Mouse (Mus musculus): ENCODE measurements around the gene Ly6g5b. TPM values are rescaled to one million over a fixed set of nuclear protein-coding genes. Genes with fewer than 3 reads are reported as not detected.

Ly6g5b gene
- polyA plus RNA-seq, 1 experiment from 2014 or later = 0.32 TPM

DNA sequence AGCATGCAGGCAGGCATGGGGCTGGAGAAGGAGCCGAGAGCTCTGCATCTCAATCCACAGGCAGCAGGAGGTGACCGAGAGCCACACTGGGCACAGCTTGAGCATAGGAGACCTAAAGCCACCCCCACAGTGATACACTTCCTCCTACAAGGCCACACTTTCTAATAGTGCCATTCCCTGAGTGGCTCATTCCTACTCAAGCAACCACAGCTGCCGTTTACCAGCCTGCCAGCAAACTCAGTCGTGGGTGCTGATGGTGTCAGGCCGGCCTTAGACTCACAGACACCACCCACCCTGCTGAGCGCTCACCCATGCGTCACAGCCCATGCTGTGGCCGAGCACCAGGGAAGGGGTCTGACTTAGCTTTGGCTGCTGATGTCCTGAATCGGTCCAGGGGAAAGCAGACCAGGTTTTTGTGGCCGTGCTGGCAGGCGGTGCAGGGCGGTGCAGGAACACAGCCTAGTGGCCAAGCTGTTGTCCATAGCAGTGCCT lies 18.0 kb downstream of the Ly6g5b start:
- no peak for TF ChIP-seq EP300 (IDR thresholded peaks at IDR 0.05; ENCODE audit: low read depth)
- no peak for TF ChIP-seq CTCF (IDR thresholded peaks at IDR 0.05; ENCODE audit: low read depth)
- DNase-seq (no peak), ATAC-seq (no peak)
- no peak overlapping the region for H3K9ac ChIP-seq (replicated peaks)
- H3K4me3 ChIP-seq (ENCODE audit: low read depth, low read length) = no peak overlapping the region
- no peaks in the 10 kb centered on the region for H3K9me3 ChIP-seq (ENCODE audit: low read length)
- no peak overlapping the region for H3K4me2 ChIP-seq (ENCODE audit: low read depth, low read length)
- no peaks in the 10 kb centered on the region for H3K27me3 ChIP-seq (ENCODE audit: insufficient read depth, low read length)
- peaks cover 72% of the 10 kb centered on the region for H3K36me3 ChIP-seq (replicated peaks; ENCODE audit: insufficient read depth, low read length)
- 91% methylated on average over 12 of the region's 12 CpGs for WGBS (ENCODE audit: insufficient replicate concordance)
- H3K4me1 ChIP-seq (ENCODE audit: insufficient read depth) = peaks cover under 1% of the 10 kb centered on the region; the same call in 1 of the 2 replicates
- no peak overlapping the region for H3K27ac ChIP-seq (ENCODE audit: low read depth)

DNA sequence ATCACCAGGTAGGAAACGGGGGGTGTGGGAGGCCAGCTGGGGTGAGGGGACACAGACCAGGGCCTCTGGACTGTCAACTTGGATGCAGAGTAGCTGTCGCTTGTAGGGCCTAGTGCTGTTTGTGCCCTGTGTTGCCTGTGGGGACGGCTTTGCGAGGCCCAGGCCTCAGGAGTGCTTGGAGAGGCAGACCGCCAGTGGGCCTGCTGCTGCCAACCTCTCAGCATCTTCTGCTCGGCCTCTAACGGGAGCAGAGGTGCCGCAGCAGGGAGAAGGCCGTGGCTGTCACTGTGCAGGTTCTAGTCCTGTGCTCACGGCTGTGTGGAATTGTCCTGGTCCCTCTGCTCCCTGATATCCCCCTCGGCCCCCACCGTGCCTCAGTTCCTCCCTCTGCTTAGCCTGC lies 18.6 kb downstream of the Ly6g5b start:
- H3K4me1 ChIP-seq (ENCODE audit: insufficient read depth) = no peaks in the 10 kb centered on the region
- no peaks in the 10 kb centered on the region for H3K9me3 ChIP-seq (ENCODE audit: low read length)
- no peak overlapping the region for H3K4me3 ChIP-seq (ENCODE audit: low read depth, low read length)
- ATAC-seq (no peak), DNase-seq (no peak)
- peaks cover 71% of the 10 kb centered on the region for H3K36me3 ChIP-seq (replicated peaks; ENCODE audit: insufficient read depth, low read length)
- H3K9ac ChIP-seq (replicated peaks) = no peak overlapping the region
- WGBS (ENCODE audit: insufficient replicate concordance) = 94% methylated on average over 12 of the region's 12 CpGs
- H3K27ac ChIP-seq (ENCODE audit: low read depth) = no peak overlapping the region
- no peak for TF ChIP-seq CTCF (IDR thresholded peaks at IDR 0.05; ENCODE audit: low read depth)
- TF ChIP-seq EP300 (IDR thresholded peaks at IDR 0.05; ENCODE audit: low read depth) = no peak
- no peak overlapping the region for H3K4me2 ChIP-seq (ENCODE audit: low read depth, low read length)
- H3K27me3 ChIP-seq (ENCODE audit: insufficient read depth, low read length) = no peaks in the 10 kb centered on the region

- peaks cover 62% of the 10 kb centered on the region for H3K36me3 ChIP-seq (replicated peaks; ENCODE audit: insufficient read depth, low read length)
- no peak for ATAC-seq
Measured at GRCm38 (mm10) chr17:35094475-35095365, 20.5 kb downstream of the Ly6g5b start.

GRCm38 (mm10) chr17:35092403-35093198 lies 22.6 kb downstream of the Ly6g5b start:
- H3K4me1 ChIP-seq (ENCODE audit: insufficient read depth) = peaks cover 10% of the 10 kb centered on the region
- 84% methylated on average over 14 of the region's 14 CpGs for WGBS (ENCODE audit: insufficient replicate concordance)
- TF ChIP-seq CTCF (IDR thresholded peaks at IDR 0.05; ENCODE audit: low read depth) = no peak
- no peak for TF ChIP-seq EP300 (IDR thresholded peaks at IDR 0.05; ENCODE audit: low read depth)
- H3K9me3 ChIP-seq (ENCODE audit: low read length) = no peaks in the 10 kb centered on the region
- H3K36me3 ChIP-seq (replicated peaks; ENCODE audit: insufficient read depth, low read length) = peaks cover 47% of the 10 kb centered on the region
- H3K4me2 ChIP-seq (ENCODE audit: low read depth, low read length) = no peak overlapping the region
- H3K27me3 ChIP-seq (ENCODE audit: insufficient read depth, low read length) = no peaks in the 10 kb centered on the region
- H3K4me3 ChIP-seq (ENCODE audit: low read depth, low read length) = no peak overlapping the region
- no peak overlapping the region for H3K27ac ChIP-seq (ENCODE audit: low read depth)
- no peak overlapping the region for H3K9ac ChIP-seq (replicated peaks)
- ATAC-seq (no peak), DNase-seq (no peak)

More at GRCm38 (mm10) chr17:35094475-35095365, 20.5 kb downstream of the Ly6g5b start:
- WGBS (ENCODE audit: insufficient replicate concordance) = 83% methylated on average over 15 of the region's 15 CpGs
- Histone ChIP-seq H3K4me3 (ENCODE audit: low read depth, low read length) (no peak overlapping the region), H3K4me1 (ENCODE audit: insufficient read depth) (peaks cover 10% of the 10 kb centered on the region), H3K27me3 (ENCODE audit: insufficient read depth, low read length) (no peaks in the 10 kb centered on the region), H3K9me3 (ENCODE audit: low read length) (no peaks in the 10 kb centered on the region), H3K4me2 (ENCODE audit: low read depth, low read length) (no peak overlapping the region), H3K9ac (replicated peaks) (no peak overlapping the region), H3K27ac (ENCODE audit: low read depth) (no peak overlapping the region)
- no peak for DNase-seq
- no peak for TF ChIP-seq EP300 (IDR thresholded peaks at IDR 0.05; ENCODE audit: low read depth)
- no peak for TF ChIP-seq CTCF (IDR thresholded peaks at IDR 0.05; ENCODE audit: low read depth)

DNA sequence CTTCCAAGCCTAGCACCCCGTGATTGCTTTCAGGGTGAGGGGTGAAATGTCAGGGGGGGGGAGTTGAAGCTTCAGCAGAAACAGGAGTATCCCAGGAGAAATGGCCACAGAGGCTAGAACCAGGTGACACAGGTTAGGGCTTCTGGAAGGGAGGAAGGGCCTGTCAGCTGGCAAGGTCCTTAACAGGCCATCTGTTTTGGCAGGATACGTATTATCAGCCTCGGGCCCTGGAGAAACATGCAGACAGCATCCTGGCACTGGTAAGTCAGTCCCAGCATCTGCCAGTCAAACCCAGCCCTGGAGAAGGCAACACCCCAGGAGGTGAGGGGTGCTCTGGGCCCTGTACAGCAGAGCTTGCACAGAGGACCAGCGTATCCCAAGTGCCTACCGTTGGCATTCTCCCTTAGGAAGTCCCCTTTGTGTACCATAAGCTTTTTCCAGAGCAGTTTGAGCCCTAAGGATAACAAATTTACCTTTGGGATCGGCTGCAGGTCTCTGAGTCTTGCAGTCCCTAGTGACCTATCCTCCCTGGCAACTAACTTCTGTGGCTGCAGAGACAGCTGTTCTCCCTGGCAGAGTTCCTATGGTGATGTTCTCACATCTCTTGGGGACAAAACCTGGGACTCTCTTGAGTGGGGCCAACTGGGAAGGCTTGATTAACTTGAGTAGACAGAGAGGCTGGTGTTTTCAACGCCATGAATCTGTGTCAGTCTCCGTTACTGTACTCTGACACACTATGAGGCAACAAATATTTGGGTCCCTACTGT lies 24.9 kb downstream of the Ly6g5b start:
- TF ChIP-seq CTCF (IDR thresholded peaks at IDR 0.05; ENCODE audit: low read depth) (no peak), EP300 (IDR thresholded peaks at IDR 0.05; ENCODE audit: low read depth) (peak; percentile 88)
- peaks cover 13% of the 10 kb centered on the region for H3K4me1 ChIP-seq (ENCODE audit: insufficient read depth)
- H3K9ac ChIP-seq (replicated peaks) = peak overlapping the region; percentile 90
- no peaks in the 10 kb centered on the region for H3K27me3 ChIP-seq (ENCODE audit: insufficient read depth, low read length)
- H3K4me3 ChIP-seq (ENCODE audit: low read depth, low read length) = peak overlapping the region; percentile 73
- H3K9me3 ChIP-seq (ENCODE audit: low read length) = no peaks in the 10 kb centered on the region
- H3K27ac ChIP-seq (ENCODE audit: low read depth) = peak overlapping the region; percentile 96
- DNase-seq (peak; percentile 51), ATAC-seq (peak; percentile 41)
- peaks cover 30% of the 10 kb centered on the region for H3K36me3 ChIP-seq (replicated peaks; ENCODE audit: insufficient read depth, low read length)
- 56% methylated on average over 8 of the region's 8 CpGs for WGBS (ENCODE audit: insufficient replicate concordance)
- peak overlapping the region; percentile 87 for H3K4me2 ChIP-seq (ENCODE audit: low read depth, low read length)

All from liver, postnatal 0 days (tissue).